Mouse (Mus musculus): Measurements from ENCODE around the gene Cenps. TPM values are rescaled to one million over a fixed set of nuclear protein-coding genes. Genes with fewer than 3 reads are reported as not detected.

Cenps gene
- polyA plus RNA-seq (2015; fragmentation: Nextera tagmentation; extraction: Ambion mirVana): 22.3 and 24.5 TPM in 2 replicates

- Histone ChIP-seq H3K9ac (ENCODE audit: low read length) (peak within 1 kb of the TSS; percentile 82), H3K27ac (ENCODE audit: low read length) (peak within 1 kb of the TSS; percentile 88), H3K4me2 (ENCODE audit: low read depth, low read length) (peak within 1 kb of the TSS; percentile 71), H3K27me3 (ENCODE audit: control insufficient read depth, insufficient read depth, low read length) (no peaks in the 10 kb centered on the region), H3K4me1 (ENCODE audit: control insufficient read depth, insufficient read depth, low read length) (peaks cover 8% of the 10 kb centered on the region), H3K36me3 (ENCODE audit: control insufficient read depth, insufficient read depth, low read length) (no peaks in the 10 kb centered on the region), H3K9me3 (replicated peaks; ENCODE audit: control insufficient read depth, low read length) (no peaks in the 10 kb centered on the region), H3K4me3 (replicated peaks; ENCODE audit: low read length) (peak within 1 kb of the TSS; percentile 70)
- under 1% methylated on average over 68 of the region's 68 CpGs for WGBS
- ATAC-seq (ENCODE audit: insufficient read depth, low FRiP score): peak; percentile 94
Observed at GRCm38 (mm10) chr4:149136982-149137770, at the start of gene Cenps. Cenps (minus strand) TSS chr4:149137629.

GRCm38 (mm10) chr4:149182755-149183154 lies 45.3 kb upstream of the Cenps start:
- Histone ChIP-seq H3K4me3 (replicated peaks; ENCODE audit: low read length) (no peak overlapping the region), H3K4me1 (ENCODE audit: control insufficient read depth, insufficient read depth, low read length) (no peaks in the 10 kb centered on the region), H3K9ac (ENCODE audit: low read length) (no peak overlapping the region), H3K9me3 (replicated peaks; ENCODE audit: control insufficient read depth, low read length) (no peaks in the 10 kb centered on the region), H3K4me2 (ENCODE audit: low read depth, low read length) (no peak overlapping the region), H3K27me3 (ENCODE audit: control insufficient read depth, insufficient read depth, low read length) (no peaks in the 10 kb centered on the region), H3K36me3 (ENCODE audit: control insufficient read depth, insufficient read depth, low read length) (peaks cover 10% of the 10 kb centered on the region), H3K27ac (ENCODE audit: low read length) (no peak overlapping the region)
- ATAC-seq (ENCODE audit: insufficient read depth, low FRiP score): no peak
- WGBS: 62% methylated on average over 4 of the region's 4 CpGs

GRCm38 (mm10) chr4:149182192-149182591 lies 44.8 kb upstream of the Cenps start:
- Histone ChIP-seq H3K27ac (ENCODE audit: low read length) (no peak overlapping the region), H3K9me3 (replicated peaks; ENCODE audit: control insufficient read depth, low read length) (no peaks in the 10 kb centered on the region), H3K4me1 (ENCODE audit: control insufficient read depth, insufficient read depth, low read length) (no peaks in the 10 kb centered on the region), H3K36me3 (ENCODE audit: control insufficient read depth, insufficient read depth, low read length) (peaks cover 10% of the 10 kb centered on the region), H3K4me2 (ENCODE audit: low read depth, low read length) (no peak overlapping the region), H3K4me3 (replicated peaks; ENCODE audit: low read length) (no peak overlapping the region), H3K27me3 (ENCODE audit: control insufficient read depth, insufficient read depth, low read length) (no peaks in the 10 kb centered on the region), H3K9ac (ENCODE audit: low read length) (no peak overlapping the region)
- no peak for ATAC-seq (ENCODE audit: insufficient read depth, low FRiP score)
- 85% methylated on average over 7 of the region's 7 CpGs for WGBS

- no peaks in the 10 kb centered on the region for H3K9me3 ChIP-seq (replicated peaks; ENCODE audit: control insufficient read depth, low read length)
- peaks cover 10% of the 10 kb centered on the region for H3K36me3 ChIP-seq (ENCODE audit: control insufficient read depth, insufficient read depth, low read length)
- WGBS: 47% methylated on average over 4 of the region's 4 CpGs
- no peak overlapping the region for H3K4me3 ChIP-seq (replicated peaks; ENCODE audit: low read length)
- peak overlapping the region; percentile 75; the same call in 1 of the 2 replicates for H3K27ac ChIP-seq (ENCODE audit: low read length)
- no peaks in the 10 kb centered on the region for H3K27me3 ChIP-seq (ENCODE audit: control insufficient read depth, insufficient read depth, low read length)
- H3K9ac ChIP-seq (ENCODE audit: low read length): no peak overlapping the region
- H3K4me1 ChIP-seq (ENCODE audit: control insufficient read depth, insufficient read depth, low read length): no peaks in the 10 kb centered on the region
- ATAC-seq (ENCODE audit: insufficient read depth, low FRiP score): no peak; the same call in 1 of the 2 replicates
- H3K4me2 ChIP-seq (ENCODE audit: low read depth, low read length): no peak overlapping the region
Observed at GRCm38 (mm10) chr4:149179573-149179972, 42.1 kb upstream of the Cenps start.

- ATAC-seq (ENCODE audit: insufficient read depth, low FRiP score): no peak
- H3K4me1 ChIP-seq (ENCODE audit: control insufficient read depth, insufficient read depth, low read length): no peaks in the 10 kb centered on the region
- peak overlapping the region; percentile 21; the same call in 1 of the 2 replicates for H3K9ac ChIP-seq (ENCODE audit: low read length)
- H3K27ac ChIP-seq (ENCODE audit: low read length): peak overlapping the region; percentile 75
- H3K4me2 ChIP-seq (ENCODE audit: low read depth, low read length): no peak overlapping the region
- H3K27me3 ChIP-seq (ENCODE audit: control insufficient read depth, insufficient read depth, low read length): no peaks in the 10 kb centered on the region
- no peak overlapping the region for H3K4me3 ChIP-seq (replicated peaks; ENCODE audit: low read length)
- peaks cover 10% of the 10 kb centered on the region for H3K36me3 ChIP-seq (ENCODE audit: control insufficient read depth, insufficient read depth, low read length)
- WGBS: 80% methylated on average over 7 of the region's 7 CpGs
- H3K9me3 ChIP-seq (replicated peaks; ENCODE audit: control insufficient read depth, low read length): no peaks in the 10 kb centered on the region
Observed at GRCm38 (mm10) chr4:149179160-149179559, 41.7 kb upstream of the Cenps start.

GRCm38 (mm10) chr4:149178328-149178727 lies 40.9 kb upstream of the Cenps start:
- no peaks in the 10 kb centered on the region; the same call in 1 of the 2 replicates for H3K4me1 ChIP-seq (ENCODE audit: control insufficient read depth, insufficient read depth, low read length)
- no peaks in the 10 kb centered on the region for H3K9me3 ChIP-seq (replicated peaks; ENCODE audit: control insufficient read depth, low read length)
- H3K27me3 ChIP-seq (ENCODE audit: control insufficient read depth, insufficient read depth, low read length): no peaks in the 10 kb centered on the region
- H3K4me2 ChIP-seq (ENCODE audit: low read depth, low read length): no peak overlapping the region
- peak overlapping the region; percentile 70 for H3K27ac ChIP-seq (ENCODE audit: low read length)
- H3K4me3 ChIP-seq (replicated peaks; ENCODE audit: low read length): no peak overlapping the region
- peaks cover 5% of the 10 kb centered on the region for H3K36me3 ChIP-seq (ENCODE audit: control insufficient read depth, insufficient read depth, low read length)
- peak overlapping the region; percentile 46; the same call in 1 of the 2 replicates for H3K9ac ChIP-seq (ENCODE audit: low read length)
- ATAC-seq (ENCODE audit: insufficient read depth, low FRiP score): peak; percentile 20; the same call in 1 of the 2 replicates
- 62% methylated on average over 7 of the region's 7 CpGs for WGBS

- no peak overlapping the region for H3K4me3 ChIP-seq (replicated peaks; ENCODE audit: low read length)
- H3K27ac ChIP-seq (ENCODE audit: low read length): no peak overlapping the region
- no peaks in the 10 kb centered on the region for H3K27me3 ChIP-seq (ENCODE audit: control insufficient read depth, insufficient read depth, low read length)
- H3K9me3 ChIP-seq (replicated peaks; ENCODE audit: control insufficient read depth, low read length): no peaks in the 10 kb centered on the region
- WGBS: 46% methylated on average over 5 of the region's 5 CpGs
- peaks cover 4% of the 10 kb centered on the region for H3K4me1 ChIP-seq (ENCODE audit: control insufficient read depth, insufficient read depth, low read length)
- H3K36me3 ChIP-seq (ENCODE audit: control insufficient read depth, insufficient read depth, low read length): peaks cover 4% of the 10 kb centered on the region; the same call in 1 of the 2 replicates
- ATAC-seq (ENCODE audit: insufficient read depth, low FRiP score): no peak
- no peak overlapping the region for H3K9ac ChIP-seq (ENCODE audit: low read length)
- H3K4me2 ChIP-seq (ENCODE audit: low read depth, low read length): no peak overlapping the region
Observed at GRCm38 (mm10) chr4:149177046-149177445, 39.6 kb upstream of the Cenps start.

GRCm38 (mm10) chr4:149176645-149177044 lies 39.2 kb upstream of the Cenps start:
- Histone ChIP-seq H3K4me2 (ENCODE audit: low read depth, low read length) (no peak overlapping the region), H3K27ac (ENCODE audit: low read length) (peak overlapping the region; percentile 3; the same call in 1 of the 2 replicates), H3K4me3 (replicated peaks; ENCODE audit: low read length) (no peak overlapping the region), H3K27me3 (ENCODE audit: control insufficient read depth, insufficient read depth, low read length) (no peaks in the 10 kb centered on the region), H3K9me3 (replicated peaks; ENCODE audit: control insufficient read depth, low read length) (no peaks in the 10 kb centered on the region), H3K36me3 (ENCODE audit: control insufficient read depth, insufficient read depth, low read length) (peaks cover 4% of the 10 kb centered on the region; the same call in 1 of the 2 replicates), H3K4me1 (ENCODE audit: control insufficient read depth, insufficient read depth, low read length) (peaks cover 5% of the 10 kb centered on the region), H3K9ac (ENCODE audit: low read length) (no peak overlapping the region)
- WGBS: 62% methylated on average over 6 of the region's 6 CpGs
- no peak for ATAC-seq (ENCODE audit: insufficient read depth, low FRiP score)

GRCm38 (mm10) chr4:149173661-149174060 lies 36.2 kb upstream of the Cenps start:
- H3K4me1 ChIP-seq (ENCODE audit: control insufficient read depth, insufficient read depth, low read length): peaks cover 8% of the 10 kb centered on the region

More at GRCm38 (mm10) chr4:149173661-149174060, 36.2 kb upstream of the Cenps start:
- no peak overlapping the region for H3K27ac ChIP-seq (ENCODE audit: low read length)
- no peak overlapping the region for H3K9ac ChIP-seq (ENCODE audit: low read length)
- ATAC-seq (ENCODE audit: insufficient read depth, low FRiP score): no peak
- no peak overlapping the region for H3K4me3 ChIP-seq (replicated peaks; ENCODE audit: low read length)
- H3K9me3 ChIP-seq (replicated peaks; ENCODE audit: control insufficient read depth, low read length): no peaks in the 10 kb centered on the region
- H3K36me3 ChIP-seq (ENCODE audit: control insufficient read depth, insufficient read depth, low read length): no peaks in the 10 kb centered on the region
- no peaks in the 10 kb centered on the region for H3K27me3 ChIP-seq (ENCODE audit: control insufficient read depth, insufficient read depth, low read length)
- 86% methylated on average over 6 of the region's 6 CpGs for WGBS
- no peak overlapping the region for H3K4me2 ChIP-seq (ENCODE audit: low read depth, low read length)
